Mouse (Mus musculus) intestine, postnatal 0 days (tissue): Measurements from ENCODE around the gene Cbx2. TPM values are rescaled to one million over a fixed set of nuclear protein-coding genes. Genes with fewer than 3 reads are reported as not detected.

Experiments
- ATAC-seq: fragments of 200-750 bp; cut with Nextera tagmentation; 2 replicates; pipeline ENCODE4 v1.8.0; 2017; ENCODE audit warnings: mild to moderate bottlenecking, moderate TSS enrichment, moderate library complexity
- H3K27ac ChIP-seq: fragments of 300-500 bp; sonication (generic); 2 replicates; pipeline ENCODE4 v1.5.1; 2014; ENCODE audit warnings: mild to moderate bottlenecking, low read depth, low read length, moderate library complexity
- H3K27me3 ChIP-seq: fragments of 300-500 bp; sonication (generic); replicated peaks from 2 replicates; pipeline ENCODE4 v1.6.1; 2014; ENCODE audit warnings: low read length, mixed read lengths; ENCODE audit not compliant: control insufficient read depth, insufficient read depth
- H3K36me3 ChIP-seq: fragments of 300-500 bp; sonication (generic); 2 replicates; pipeline ENCODE4 v1.6.1; 2014; ENCODE audit warnings: mild to moderate bottlenecking, moderate library complexity; ENCODE audit not compliant: control insufficient read depth, insufficient read depth
- H3K4me1 ChIP-seq: fragments of 300-500 bp; sonication (generic); replicated peaks from 2 replicates; pipeline ENCODE4 v1.6.1; 2014; ENCODE audit warnings: antibody characterized with exemption, low read length, mixed read lengths; ENCODE audit not compliant: control insufficient read depth, insufficient read depth
- H3K4me2 ChIP-seq: fragments of 300-500 bp; sonication (generic); replicated peaks from 2 replicates; pipeline ENCODE4 v1.6.1; 2014; ENCODE audit warnings: low read depth, mild to moderate bottlenecking, moderate library complexity
- H3K4me3 ChIP-seq: fragments of 300-500 bp; sonication (generic); 2 replicates; pipeline ENCODE4 v1.5.1; 2014; ENCODE audit warnings: low read depth, low read length
- H3K9ac ChIP-seq: fragments of 300-500 bp; sonication (generic); 2 replicates; pipeline ENCODE4 v1.6.1; 2014; ENCODE audit warnings: mild to moderate bottlenecking, low read depth, low read length
- H3K9me3 ChIP-seq: fragments of 300-500 bp; sonication (generic); 2 replicates; pipeline ENCODE4 v1.6.1; 2016; ENCODE audit warnings: mixed run types; ENCODE audit not compliant: control insufficient read depth
- CTCF ChIP-seq: sonication (generic); IDR thresholded peaks from 2 replicates; pipeline ENCODE4 v1.5.1; 2016; ENCODE audit warnings: low read depth, mild to moderate bottlenecking, control low read depth, antibody characterized with exemption, moderate library complexity
- WGBS: fragments of 180-500 bp; shearing (Covaris S2); extraction: QIAGEN DNeasy Blood & Tissue Kit; methylation state at CpG from one replicate; pipeline ENCODE4 v1.1.7; 2014; 5-methylcytosine and 5-hydroxymethylcytosine counted together
- polyA plus RNA-seq: library from polyadenylated mRNA; unstranded; fragments of >200 nt; fragmentation: Nextera tagmentation; extraction: Ambion mirVana; gene quantifications from 2 replicates; pipeline ENCODE4 v1.2.1, GENCODE M21; 2015

Cbx2 gene
- polyA plus RNA-seq, 1 experiment from 2014 or later, result 4.9 TPM

DNA sequence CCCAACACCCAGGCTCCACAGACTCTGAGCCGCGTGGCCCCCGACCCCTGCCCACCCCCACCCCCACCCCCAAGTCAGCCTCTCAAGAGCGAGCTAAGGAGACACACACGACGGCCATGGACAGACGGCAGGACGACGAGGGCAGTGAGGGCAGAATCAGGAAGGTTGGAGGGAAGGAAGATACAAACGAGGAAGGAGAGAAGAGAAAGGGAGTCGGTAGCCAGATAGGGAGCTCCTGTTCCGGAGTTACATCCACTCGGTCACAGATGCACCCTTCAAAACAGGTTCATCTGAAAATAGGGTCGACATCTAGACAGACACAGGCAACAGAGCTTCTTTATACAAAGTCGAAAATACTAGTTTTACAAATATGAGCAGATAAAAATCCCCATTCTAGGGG lies 13.7 kb downstream of the Cbx2 start:
- Histone ChIP-seq H3K27ac (no peak overlapping the region), H3K9ac (no peak overlapping the region), H3K27me3 (peaks cover 47% of the 10 kb centered on the region), H3K36me3 (peaks cover 8% of the 10 kb centered on the region; the same call in 1 of the 2 replicates), H3K4me3 (peak overlapping the region; percentile 48; the same call in 1 of the 2 replicates), H3K4me2 (no peak overlapping the region), H3K4me1 (peaks cover 16% of the 10 kb centered on the region; the same call in 1 of the 2 replicates), H3K9me3 (no peaks in the 10 kb centered on the region)
- WGBS, result 24% methylated on average over 15 of the region's 15 CpGs
- no peak for ATAC-seq
- TF ChIP-seq CTCF, result no peak

GRCm38 (mm10) chr11:119036934-119037779 lies 14.4 kb downstream of the Cbx2 start:
- ATAC-seq, result no peak
- no peaks in the 10 kb centered on the region for H3K9me3 ChIP-seq
- peak overlapping the region; percentile 48 for H3K4me3 ChIP-seq
- H3K4me1 ChIP-seq, result peaks cover 19% of the 10 kb centered on the region; the same call in 1 of the 2 replicates
- TF ChIP-seq CTCF, result no peak
- peak overlapping the region; percentile 81 for H3K4me2 ChIP-seq
- WGBS, result 12% methylated on average over 57 of the region's 57 CpGs
- no peak overlapping the region for H3K27ac ChIP-seq
- peaks cover 8% of the 10 kb centered on the region; the same call in 1 of the 2 replicates for H3K36me3 ChIP-seq
- H3K9ac ChIP-seq, result peak overlapping the region; percentile 11; the same call in 1 of the 2 replicates
- H3K27me3 ChIP-seq, result peaks cover 54% of the 10 kb centered on the region

- Histone ChIP-seq H3K4me3 (peak overlapping the region; percentile 48), H3K9ac (no peak overlapping the region), H3K4me2 (peak overlapping the region; percentile 81), H3K4me1 (peaks cover 19% of the 10 kb centered on the region), H3K36me3 (peaks cover 8% of the 10 kb centered on the region; the same call in 1 of the 2 replicates), H3K27me3 (peaks cover 61% of the 10 kb centered on the region), H3K27ac (no peak overlapping the region), H3K9me3 (no peaks in the 10 kb centered on the region)
- TF ChIP-seq CTCF, result peak; percentile 19; the same call in 1 of the 2 replicates
- 52% methylated on average over 18 of the region's 18 CpGs for WGBS
- no peak for ATAC-seq
These were observed 15.1 kb downstream of the Cbx2 start for GRCm38 (mm10) chr11:119037780-119038401.

DNA sequence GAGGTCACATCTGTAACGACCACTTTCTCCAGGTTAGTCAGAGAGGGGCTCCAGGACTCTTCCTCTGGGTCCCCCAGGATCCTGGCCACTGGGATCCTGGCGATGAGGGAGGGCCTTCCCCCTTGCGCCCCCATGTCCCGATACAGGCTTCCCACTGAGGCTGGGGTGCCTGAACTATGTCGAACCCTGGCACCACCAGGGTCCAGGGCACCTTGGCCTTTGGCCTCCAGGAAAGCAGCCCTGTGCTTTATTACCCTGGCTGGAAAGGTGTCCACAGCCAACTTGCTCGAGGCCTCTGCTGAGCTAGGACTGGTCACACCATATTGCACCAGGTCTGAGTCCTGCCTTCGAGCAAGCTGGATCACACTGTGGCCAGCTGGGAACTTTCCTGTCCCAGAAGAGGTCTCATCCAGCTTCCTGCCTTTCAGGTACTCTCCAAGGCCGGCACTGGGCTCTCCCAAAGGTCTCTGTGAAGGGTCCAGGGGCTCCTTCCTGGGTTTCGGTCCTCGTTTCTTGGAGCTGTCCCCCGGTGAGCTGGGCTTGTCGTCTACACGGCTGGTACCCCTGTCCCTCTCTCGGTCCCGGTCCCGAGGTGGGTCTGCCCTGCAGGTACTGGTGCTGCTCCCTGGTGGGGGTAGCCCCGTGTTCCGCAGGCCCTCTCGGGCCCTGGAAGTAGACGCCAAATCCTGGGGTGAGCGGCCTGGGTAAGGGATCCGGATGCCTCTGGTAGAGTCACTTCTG lies 16.2 kb downstream of the Cbx2 start:
- H3K36me3 ChIP-seq, result peaks cover 8% of the 10 kb centered on the region; the same call in 1 of the 2 replicates
- no peak overlapping the region for H3K4me2 ChIP-seq
- H3K27ac ChIP-seq, result no peak overlapping the region
- no peak overlapping the region for H3K9ac ChIP-seq
- TF ChIP-seq CTCF, result no peak
- peaks cover 71% of the 10 kb centered on the region for H3K27me3 ChIP-seq
- H3K9me3 ChIP-seq, result no peaks in the 10 kb centered on the region
- peaks cover 19% of the 10 kb centered on the region for H3K4me1 ChIP-seq
- 78% methylated on average over 22 of the region's 22 CpGs for WGBS
- ATAC-seq, result no peak
- H3K4me3 ChIP-seq, result no peak overlapping the region

- H3K27ac ChIP-seq, result no peak overlapping the region
- peak overlapping the region; percentile 99 for H3K4me2 ChIP-seq
- H3K36me3 ChIP-seq, result peaks cover 8% of the 10 kb centered on the region; the same call in 1 of the 2 replicates
- no peak for TF ChIP-seq CTCF
- peak overlapping the region; percentile 64; the same call in 1 of the 2 replicates for H3K9ac ChIP-seq
- H3K4me3 ChIP-seq, result peak overlapping the region; percentile 79
- WGBS, result 17% methylated on average over 21 of the region's 21 CpGs
- peaks cover 72% of the 10 kb centered on the region for H3K27me3 ChIP-seq
- no peak for ATAC-seq
- peaks cover 22% of the 10 kb centered on the region for H3K4me1 ChIP-seq
- no peaks in the 10 kb centered on the region for H3K9me3 ChIP-seq
These were observed 17.2 kb downstream of the Cbx2 start for GRCm38 (mm10) chr11:119039732-119040512.
